Mouse (Mus musculus) heart, embryonic 16.5 days (tissue): Measurements from ENCODE around the gene Pkdrej. TPM values are rescaled to one million over a fixed set of nuclear protein-coding genes. Genes with fewer than 3 reads are reported as not detected.
"Not testable (repeated sequence)": the region's sequence is repeated elsewhere in the genome, so short reads cannot be mapped to it uniquely, and the experiment has no call there.

Experiments
- ATAC-seq: fragments of 200-750 bp; cut with Nextera tagmentation; replicated peaks from 2 replicates; pipeline ENCODE4 v1.8.0; 2017; ENCODE audit warnings: moderate number of reproducible peaks; ENCODE audit not compliant: insufficient read depth, low FRiP score; ENCODE audit errors: extremely low read depth
- H3K27ac ChIP-seq: fragments of 300-500 bp; sonication (generic); 2 replicates; pipeline ENCODE4 v1.5.1; 2014; ENCODE audit warnings: mild to moderate bottlenecking, low read length, control low read depth, moderate library complexity
- H3K27me3 ChIP-seq: fragments of 300-500 bp; sonication (generic); 2 replicates; pipeline ENCODE4 v1.6.1; 2014; ENCODE audit warnings: low read length, mixed read lengths; ENCODE audit not compliant: control insufficient read depth, insufficient read depth
- H3K36me3 ChIP-seq: fragments of 300-500 bp; sonication (generic); 2 replicates; pipeline ENCODE4 v1.6.1; 2014; ENCODE audit not compliant: control insufficient read depth, insufficient read depth
- H3K4me1 ChIP-seq: fragments of 300-500 bp; sonication (generic); 2 replicates; pipeline ENCODE4 v1.6.1; 2014; ENCODE audit warnings: low read length, mixed read lengths; ENCODE audit not compliant: control insufficient read depth, insufficient read depth
- H3K4me2 ChIP-seq: fragments of 300-500 bp; sonication (generic); 2 replicates; pipeline ENCODE4 v1.6.1; 2014; ENCODE audit warnings: low read depth, mild to moderate bottlenecking, control low read depth, low read length
- H3K4me3 ChIP-seq: fragments of 300-500 bp; sonication (generic); 2 replicates; pipeline ENCODE4 v1.5.1; 2014; ENCODE audit warnings: mild to moderate bottlenecking, control low read depth, low read length
- H3K9ac ChIP-seq: fragments of 300-500 bp; sonication (generic); 2 replicates; pipeline ENCODE4 v1.6.1; 2014; ENCODE audit warnings: low read length, control low read depth
- H3K9me3 ChIP-seq: fragments of 300-500 bp; sonication (generic); replicated peaks from 2 replicates; pipeline ENCODE4 v1.6.1; 2016; ENCODE audit warnings: low read length; ENCODE audit not compliant: control insufficient read depth
- WGBS: fragments of 180-500 bp; shearing (Covaris S2); extraction: QIAGEN DNeasy Blood & Tissue Kit; methylation state at CpG from one replicate; pipeline ENCODE4 v1.1.7; 2014; 5-methylcytosine and 5-hydroxymethylcytosine counted together
- polyA plus RNA-seq: library from polyadenylated mRNA; unstranded; fragments of >200 nt; fragmentation: Nextera tagmentation; extraction: Ambion mirVana; gene quantifications from 2 replicates; pipeline ENCODE4 v1.2.1, GENCODE M21; 2015

Pkdrej gene
- polyA plus RNA-seq = 0.50 and 0.53 TPM in 2 replicates

- Histone ChIP-seq H3K4me2 (peak within 1 kb of the TSS; percentile 95), H3K9ac (peak within 1 kb of the TSS; percentile 82), H3K4me3 (peak within 1 kb of the TSS; percentile 60), H3K36me3 (no peaks in the 10 kb centered on the region), H3K9me3 (peaks cover 21% of the 10 kb centered on the region), H3K27ac (no peak within 1 kb of the TSS), H3K4me1 (peaks cover 7% of the 10 kb centered on the region), H3K27me3 (peaks cover 15% of the 10 kb centered on the region)
- WGBS = 1% methylated on average over 58 of the region's 65 CpGs
- peak; percentile 79 for ATAC-seq
Measured at GRCm38 (mm10) chr15:85821203-85822010, at the start of gene Pkdrej. Gene Pkdrej, minus strand, starts transcription at chr15:85821734.

DNA sequence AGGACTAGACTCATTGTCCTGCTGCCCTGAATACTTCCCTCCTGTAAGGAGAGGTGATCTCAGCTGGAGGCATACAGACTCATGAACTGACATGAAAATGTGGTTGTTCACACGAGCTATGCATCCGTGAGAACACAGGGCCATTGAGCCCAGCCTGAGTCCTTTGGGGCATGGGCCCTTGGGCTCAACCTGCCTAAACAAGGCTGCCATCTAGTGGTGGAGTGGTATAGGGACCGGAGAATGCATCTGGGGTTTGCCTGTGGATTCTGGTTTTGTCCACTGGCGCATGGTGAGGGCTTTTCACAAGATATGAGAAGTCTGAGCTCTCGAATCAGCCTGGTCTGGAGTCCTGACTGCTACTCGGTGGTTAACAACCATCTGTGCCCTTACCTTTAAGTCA, 46.2 kb upstream of the Pkdrej start:
- Histone ChIP-seq H3K36me3 (peaks cover 67% of the 10 kb centered on the region), H3K9me3 (no peaks in the 10 kb centered on the region), H3K27me3 (no peaks in the 10 kb centered on the region), H3K27ac (no peak overlapping the region), H3K4me1 (no peaks in the 10 kb centered on the region), H3K4me3 (no peak overlapping the region), H3K9ac (no peak overlapping the region), H3K4me2 (no peak overlapping the region)
- WGBS = 43% methylated on average over 6 of the region's 6 CpGs
- ATAC-seq = no peak; the same call in 1 of the 2 replicates

- H3K27me3 ChIP-seq, H3K9me3 ChIP-seq, H3K27ac ChIP-seq, ATAC-seq, H3K4me3 ChIP-seq, H3K4me2 ChIP-seq, H3K4me1 ChIP-seq, H3K9ac ChIP-seq: not testable (repeated sequence)
- H3K36me3 ChIP-seq = peaks cover 56% of the 10 kb centered on the region
- WGBS = 90% methylated on average over 7 of the region's 7 CpGs
Measured at GRCm38 (mm10) chr15:85865913-85866312, 44.4 kb upstream of the Pkdrej start.

- peaks cover 18% of the 10 kb centered on the region for H3K4me1 ChIP-seq
- peak within 1 kb of the TSS; percentile 79 for H3K4me2 ChIP-seq
- peak within 1 kb of the TSS; percentile 65 for H3K27ac ChIP-seq
- no peaks in the 10 kb centered on the region for H3K27me3 ChIP-seq
- no peaks in the 10 kb centered on the region for H3K9me3 ChIP-seq
- H3K36me3 ChIP-seq = peaks cover 23% of the 10 kb centered on the region
- under 1% methylated on average over 42 of the region's 42 CpGs for WGBS
- H3K9ac ChIP-seq = peak within 1 kb of the TSS; percentile 81
- peak within 1 kb of the TSS; percentile 63 for H3K4me3 ChIP-seq
- peak; percentile 98 for ATAC-seq
Measured at GRCm38 (mm10) chr15:85859490-85860031, 38.0 kb upstream of the Pkdrej start, which contains the start of gene Gtse1. Gene Gtse1, plus strand, starts transcription at chr15:85859745.

GRCm38 (mm10) chr15:85858980-85859489, 37.5 kb upstream of the Pkdrej start:
- Histone ChIP-seq H3K4me1 (peaks cover 18% of the 10 kb centered on the region), H3K36me3 (peaks cover 17% of the 10 kb centered on the region), H3K4me3 (peak overlapping the region; percentile 63), H3K27me3 (no peaks in the 10 kb centered on the region), H3K9ac (peak overlapping the region; percentile 81), H3K9me3 (no peaks in the 10 kb centered on the region), H3K27ac (peak overlapping the region; percentile 65), H3K4me2 (peak overlapping the region; percentile 66)
- WGBS = 12% methylated on average over 15 of the region's 15 CpGs
- ATAC-seq = no peak

GRCm38 (mm10) chr15:85851656-85852392, 30.3 kb upstream of the Pkdrej start:
- no peak overlapping the region for H3K27ac ChIP-seq
- no peak overlapping the region for H3K4me2 ChIP-seq
- no peak overlapping the region for H3K9ac ChIP-seq
- H3K27me3 ChIP-seq = no peaks in the 10 kb centered on the region
- no peaks in the 10 kb centered on the region for H3K4me1 ChIP-seq
- WGBS = 69% methylated on average over 12 of the region's 12 CpGs
- ATAC-seq = no peak
- no peak overlapping the region for H3K4me3 ChIP-seq
- no peaks in the 10 kb centered on the region for H3K9me3 ChIP-seq
- H3K36me3 ChIP-seq = no peaks in the 10 kb centered on the region

DNA sequence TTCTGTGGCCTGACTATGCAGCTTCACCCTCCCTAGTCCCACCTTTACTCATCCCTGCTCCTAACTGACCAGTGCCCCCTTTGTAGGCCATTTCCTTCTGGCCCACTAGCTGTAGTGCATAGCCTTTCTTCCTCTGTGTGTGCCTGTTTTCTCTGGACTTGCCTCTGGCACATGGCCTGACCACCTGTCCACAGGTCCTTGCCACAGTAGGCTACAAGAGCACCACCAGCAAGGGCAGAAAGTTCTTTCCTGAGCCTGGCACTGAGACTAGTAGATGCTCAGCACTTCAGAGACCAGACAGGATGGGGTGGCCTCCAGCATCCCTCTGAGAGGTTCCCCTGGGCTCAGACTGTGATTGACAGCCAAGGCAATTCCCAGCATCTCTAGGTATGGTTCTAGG, 23.5 kb upstream of the Pkdrej start:
- H3K27me3 ChIP-seq = no peaks in the 10 kb centered on the region
- ATAC-seq = no peak

DNA sequence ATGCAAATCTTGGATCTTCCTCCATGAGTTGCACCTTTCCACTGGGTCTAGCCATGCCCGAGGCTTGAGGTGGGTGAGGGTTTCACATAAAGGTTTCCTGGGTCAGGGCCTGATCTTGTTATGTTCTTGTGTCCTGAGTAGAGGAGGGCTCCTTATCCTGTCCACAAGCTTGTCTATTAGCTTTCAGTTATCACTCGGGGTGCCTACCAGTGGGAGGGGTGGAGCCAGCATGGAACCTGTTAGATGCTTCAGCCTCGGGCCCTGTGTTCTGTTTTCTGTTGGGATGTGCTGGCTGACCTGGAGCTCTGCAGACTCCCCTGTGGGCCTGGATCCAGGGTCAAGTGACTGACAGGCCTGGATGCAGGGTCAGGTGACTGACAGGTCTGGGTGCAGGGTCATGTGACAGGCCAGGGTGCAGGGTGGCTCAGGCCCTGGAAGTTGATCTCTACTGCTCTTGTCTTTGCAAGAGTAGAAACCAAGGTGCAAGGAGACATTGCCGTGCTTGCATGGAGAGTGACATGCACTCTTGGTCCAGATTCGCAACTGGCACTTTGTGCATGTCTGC, 20.3 kb upstream of the Pkdrej start:
- 62% methylated on average over 5 of the region's 5 CpGs for WGBS
- Histone ChIP-seq H3K4me1 (no peaks in the 10 kb centered on the region), H3K27ac (no peak overlapping the region), H3K36me3 (no peaks in the 10 kb centered on the region), H3K4me2 (no peak overlapping the region), H3K4me3 (no peak overlapping the region), H3K9ac (no peak overlapping the region), H3K27me3 (no peaks in the 10 kb centered on the region), H3K9me3 (no peaks in the 10 kb centered on the region)
- ATAC-seq = no peak

More for the DNA sequence above, 23.5 kb upstream of the Pkdrej start:
- no peaks in the 10 kb centered on the region for H3K9me3 ChIP-seq
- no peak overlapping the region for H3K27ac ChIP-seq
- H3K9ac ChIP-seq = no peak overlapping the region
- H3K4me2 ChIP-seq = no peak overlapping the region
- H3K4me3 ChIP-seq = no peak overlapping the region
- no peaks in the 10 kb centered on the region for H3K36me3 ChIP-seq
- no peaks in the 10 kb centered on the region for H3K4me1 ChIP-seq
